Mouse (Mus musculus): ENCODE data around the gene Prkag2.

DNA sequence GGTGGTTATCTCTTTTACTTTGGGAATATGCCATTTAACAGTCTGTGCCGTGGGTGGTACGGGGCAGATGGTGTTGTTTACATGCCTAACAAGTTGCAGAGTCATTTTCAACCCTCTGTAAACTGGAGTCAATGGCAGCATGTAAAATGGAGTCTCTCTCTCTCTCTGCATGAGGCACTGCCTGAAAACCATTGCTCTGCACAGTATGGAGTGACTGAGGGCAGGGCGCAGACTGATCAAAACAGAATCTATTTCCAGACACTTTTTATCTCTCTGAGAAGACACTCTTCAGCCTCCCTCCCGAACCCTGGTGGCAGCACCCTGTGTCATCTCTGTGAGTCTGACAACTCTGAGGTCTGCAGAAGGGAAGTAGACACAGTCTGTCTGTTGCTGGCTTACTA lies 69.0 kb downstream of the Prkag2 start:
- no peak for TF ChIP-seq CTCF (IDR thresholded peaks at IDR 0.05; ENCODE audit: low read depth, low read length)
- TF ChIP-seq POLR2A (IDR thresholded peaks at IDR 0.05; ENCODE audit: borderline replicate concordance, low read depth, low read length), result no peak
